ENCODE assay signal across 10 mouse cellular contexts in the genomic region with DNA sequence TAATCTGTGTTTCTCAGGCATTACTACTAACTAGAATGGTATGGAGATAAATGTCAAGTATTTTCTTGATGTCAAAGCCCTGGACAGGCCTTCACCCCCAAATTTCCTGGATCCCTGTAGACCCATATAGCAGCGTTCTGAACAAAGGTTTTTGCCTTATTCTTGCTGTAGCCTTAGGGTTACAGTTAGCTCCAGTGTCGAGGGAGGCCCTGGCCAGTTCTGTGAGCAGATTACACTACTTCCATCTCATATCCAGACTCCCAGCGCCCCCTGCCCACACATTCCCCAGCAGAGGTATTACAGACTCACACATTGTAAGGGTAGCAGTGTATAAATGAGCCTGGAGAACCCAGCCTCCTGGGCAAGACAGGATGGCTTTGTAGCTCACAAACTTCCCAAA. TPM values are rescaled to one million over a fixed set of nuclear protein-coding genes. Genes with fewer than 3 reads are reported as not detected.
DNase-seq lines count a peak whose midpoint lies in the region; ATAC-seq lines count a peak whose summit lies in the region.
"Had no signal": no experiment of that assay in that cellular context is flagged by ENCODE, and none has a peak within 500 bp of the region (broad histone marks: within the 10 kb centered on the region; RNA-seq: fewer than 3 reads in every experiment).

No protein-coding gene starts in this region.

- no peak overlapping the region for H3K4me3 ChIP-seq in embryonic facial prominence, embryonic 12.5 days
- H3K4me3 ChIP-seq in neural tube, embryonic 11.5 days (ENCODE audit: low read depth, low read length) = no peak overlapping the region

- ATAC-seq in embryonic facial prominence, embryonic 12.5 days (ENCODE audit: insufficient number of reproducible peaks, insufficient read depth, low FRiP score, low TSS enrichment) = no peak; the same call in 1 of the 2 replicates
- ATAC-seq in neural tube, embryonic 11.5 days (ENCODE audit: insufficient read depth, low FRiP score, low TSS enrichment) = peak; percentile 10; the same call in 1 of the 2 replicates
- ATAC-seq: Patski had no signal

- H3K36me3 ChIP-seq in embryonic facial prominence, embryonic 12.5 days = no peaks in the 10 kb centered on the region
- no peaks in the 10 kb centered on the region for H3K36me3 ChIP-seq in neural tube, embryonic 11.5 days (ENCODE audit: control insufficient read depth, insufficient read depth, low read length)
- H3K36me3 ChIP-seq: liver, embryonic 15.5 days had no signal

- H3K4me1 ChIP-seq in embryonic facial prominence, embryonic 12.5 days = no peaks in the 10 kb centered on the region
- no peaks in the 10 kb centered on the region for H3K4me1 ChIP-seq in neural tube, embryonic 11.5 days (ENCODE audit: control insufficient read depth, insufficient read depth, low read length)

- peak overlapping the region; percentile 63 for H3K4me2 ChIP-seq in embryonic facial prominence, embryonic 12.5 days (replicated peaks)
- no peak overlapping the region for H3K4me2 ChIP-seq in neural tube, embryonic 11.5 days (ENCODE audit: low read depth)

- peak; percentile 22 to 44 for DNase-seq in kidney, postnatal 25 days
- no peak for DNase-seq in kidney, adult 8-10 months
- peak; percentile 56 for DNase-seq in forelimb bud, embryonic 11.5 days (ENCODE audit: low read depth, low spot score)
- DNase-seq in neural tube, embryonic 11.5 days (ENCODE audit: low spot score) = peak; percentile 69
- no peak for DNase-seq in frontal cortex, postnatal 36 days (ENCODE audit: low spot score in 2 of 2)
- DNase-seq in thymus, postnatal 10 days (ENCODE audit: low spot score in 2 of 2) = no peak
- DNase-seq: cerebellum, adult 18-20 months had no signal

- 21% methylated on average over 3 of the region's 3 CpGs for WGBS in embryonic facial prominence, embryonic 12.5 days
- WGBS in neural tube, embryonic 11.5 days = 24% methylated on average over 3 of the region's 3 CpGs

- 0 out of 2 replicates have a peak overlapping the region, but pooled peaks have one; percentile 4 for H3K27ac ChIP-seq in embryonic facial prominence, embryonic 12.5 days
- no peak overlapping the region for H3K27ac ChIP-seq in neural tube, embryonic 11.5 days (ENCODE audit: low read depth, low read length)

- no peaks in the 10 kb centered on the region for H3K9me3 ChIP-seq in embryonic facial prominence, embryonic 12.5 days
- H3K9me3 ChIP-seq in neural tube, embryonic 11.5 days (ENCODE audit: control insufficient read depth, low read length) = no peaks in the 10 kb centered on the region
- H3K9me3 ChIP-seq: liver, embryonic 15.5 days had no signal

- H3K9ac ChIP-seq in embryonic facial prominence, embryonic 12.5 days = no peak overlapping the region; the same call in 1 of the 2 replicates
- no peak overlapping the region for H3K9ac ChIP-seq in neural tube, embryonic 11.5 days (ENCODE audit: low read length)
- H3K9ac ChIP-seq: liver, embryonic 15.5 days had no signal

- H3K27me3 ChIP-seq in embryonic facial prominence, embryonic 12.5 days = peaks cover 67% of the 10 kb centered on the region
- peaks cover 73% of the 10 kb centered on the region for H3K27me3 ChIP-seq in neural tube, embryonic 11.5 days (ENCODE audit: control insufficient read depth, insufficient read depth, low read length)

RNA-seq across cellular contexts. Expression of a gene that starts 0.6 kb away (rescaled TPM):
- 584 and 638 TPM in 2 replicates for polyA plus RNA-seq in embryonic facial prominence, embryonic 12.5 days (2016; fragmentation: Nextera tagmentation; extraction: Ambion mirVana)
- polyA plus RNA-seq in neural tube, embryonic 11.5 days (2014; fragmentation: Nextera tagmentation; extraction: Ambion mirVana) = 181 and 191 TPM in 2 replicates

Comparison
In these comparisons a context has a peak if more than half of its experiments do, and no peak if none do; other contexts are left out.
1. DNase-seq: peak in kidney, postnatal 25 days (2 of 2), forelimb bud, embryonic 11.5 days (single experiment) and neural tube, embryonic 11.5 days (single experiment); none in kidney, adult 8-10 months (0 of 2), frontal cortex, postnatal 36 days (0 of 2) and thymus, postnatal 10 days (0 of 2).